In genomic region chr5:149678100-149678989, GRCm38 (mm10) we compare ENCODE assay signal across 8 mouse cellular contexts. TPM values are rescaled to one million over a fixed set of nuclear protein-coding genes. Genes with fewer than 3 reads are reported as not detected.
A peak's percentile ranks its signal among the peaks of the same experiment; 100 is the strongest.
DNase-seq lines count a peak whose midpoint lies in the region; ATAC-seq lines count a peak whose summit lies in the region.

TSS of gene B3glct (plus strand) at chr5:149678230.

- peaks cover 17% of the 10 kb centered on the region for H3K4me1 ChIP-seq in hindbrain, embryonic 13.5 days (replicated peaks)

- H3K27ac ChIP-seq in hindbrain, embryonic 13.5 days, result peak within 1 kb of the TSS; percentile 60; the same call in 1 of the 2 replicates

- ATAC-seq in hindbrain, embryonic 13.5 days (ENCODE audit: low FRiP score), result peak; percentile 92

- H3K4me2 ChIP-seq in hindbrain, embryonic 13.5 days, result peak within 1 kb of the TSS; percentile 93

- H3K9ac ChIP-seq in hindbrain, embryonic 13.5 days, result peak within 1 kb of the TSS; percentile 87

- no peaks in the 10 kb centered on the region for H3K36me3 ChIP-seq in hindbrain, embryonic 13.5 days

- peak; percentile 78 for DNase-seq in R1 (ENCODE audit: low read depth, low spot score)
- peak; percentile 87 to 92 for DNase-seq in cerebellum, postnatal 25 days
- peak; percentile 64 to 67 for DNase-seq in frontal cortex, postnatal 25 days (ENCODE audit: low spot score in 2 of 2)
- DNase-seq in layer of hippocampus, postnatal 25 days (ENCODE audit: extremely low spot score in 1 of 2, low spot score in 1 of 2), result peak; percentile 84 to 88
- DNase-seq in lung, postnatal 25 days (ENCODE audit: low spot score), result peak; percentile 80
- peak; percentile 61 for DNase-seq in retina, adult 2 months (ENCODE audit: low read depth, low spot score)
- DNase-seq in thymus, postnatal 36 days, result peak; percentile 88 to 89

- WGBS in hindbrain, embryonic 13.5 days, result under 1% methylated on average over 60 of the region's 106 CpGs

- no peaks in the 10 kb centered on the region for H3K9me3 ChIP-seq in hindbrain, embryonic 13.5 days

- peaks cover 10% of the 10 kb centered on the region; the same call in 1 of the 2 replicates for H3K27me3 ChIP-seq in hindbrain, embryonic 13.5 days

- peak within 1 kb of the TSS; percentile 71 for H3K4me3 ChIP-seq in hindbrain, embryonic 13.5 days

RNA-seq across cellular contexts. Expression of gene B3glct, which starts in this region (rescaled TPM):
- 10.7 and 12.2 TPM in 2 replicates for polyA plus RNA-seq in hindbrain, embryonic 13.5 days (2015; fragmentation: Nextera tagmentation; extraction: Ambion mirVana)
- 10 to 100 TPM; 12.3 to 14.5 TPM for total RNA-seq in layer of hippocampus, postnatal 25 days (2021)

Comparison
In these comparisons a context has a peak if more than half of its experiments do, and no peak if none do; other contexts are left out.
1. Peak in every context shown above with its lines: DNase-seq, ATAC-seq, H3K4me3 ChIP-seq and H3K27ac ChIP-seq.